Mouse (Mus musculus) heart, postnatal 25 days (tissue): ENCODE results near the gene Nmur1. TPM values are rescaled to one million over a fixed set of nuclear protein-coding genes. Genes with fewer than 3 reads are reported as not detected.
"Not testable (repeated sequence)": the region's sequence is repeated elsewhere in the genome, so short reads cannot be mapped to it uniquely, and the experiment has no call there.

ENCODE experiments used
- DNase-seq: peaks from one replicate; pipeline ENCODE4 v3.0.0; 2022; ENCODE audit warnings: low spot score
- intact Hi-C: fragments of 180-260 bp; cut with DNase I; formaldehyde crosslinking; loops from one replicate; pipeline ENCODE4 v1.15.1; 2025
- total RNA-seq, 2 experiments: library from RNA; stranded (reverse); gene quantifications; 2 replicates each; pipeline ENCODE4 v1.2.3; 2021

Gene Nmur1
- not detected for total RNA-seq

DNA sequence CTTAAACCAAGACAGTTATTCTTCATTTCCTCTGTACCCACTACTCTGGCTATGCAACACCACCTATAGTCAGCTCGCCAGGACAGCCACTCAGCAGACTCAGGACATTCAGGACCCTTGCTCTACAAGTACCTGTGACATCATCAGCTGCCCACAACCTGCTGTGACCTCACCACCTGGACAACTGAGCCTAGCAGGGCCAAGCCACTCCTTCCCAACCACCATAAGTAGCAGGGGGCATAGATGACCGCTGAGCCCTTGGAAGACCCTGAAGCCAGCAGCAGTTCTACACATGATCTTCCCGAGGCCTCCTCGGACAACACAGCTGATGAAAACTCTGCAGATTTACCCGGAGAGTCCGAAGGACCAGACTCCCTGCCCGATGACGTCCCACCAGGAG is at the start of gene Nmur1, which contains the start of gene Tex44:
Nmur1 (minus strand) TSS at position 101 of the 400 bp plus-strand sequence.
Tex44 (plus strand) TSS at position 202 of the 400 bp plus-strand sequence.
- DNase-seq: no peak
- intact Hi-C loops: no loop called here

DNA sequence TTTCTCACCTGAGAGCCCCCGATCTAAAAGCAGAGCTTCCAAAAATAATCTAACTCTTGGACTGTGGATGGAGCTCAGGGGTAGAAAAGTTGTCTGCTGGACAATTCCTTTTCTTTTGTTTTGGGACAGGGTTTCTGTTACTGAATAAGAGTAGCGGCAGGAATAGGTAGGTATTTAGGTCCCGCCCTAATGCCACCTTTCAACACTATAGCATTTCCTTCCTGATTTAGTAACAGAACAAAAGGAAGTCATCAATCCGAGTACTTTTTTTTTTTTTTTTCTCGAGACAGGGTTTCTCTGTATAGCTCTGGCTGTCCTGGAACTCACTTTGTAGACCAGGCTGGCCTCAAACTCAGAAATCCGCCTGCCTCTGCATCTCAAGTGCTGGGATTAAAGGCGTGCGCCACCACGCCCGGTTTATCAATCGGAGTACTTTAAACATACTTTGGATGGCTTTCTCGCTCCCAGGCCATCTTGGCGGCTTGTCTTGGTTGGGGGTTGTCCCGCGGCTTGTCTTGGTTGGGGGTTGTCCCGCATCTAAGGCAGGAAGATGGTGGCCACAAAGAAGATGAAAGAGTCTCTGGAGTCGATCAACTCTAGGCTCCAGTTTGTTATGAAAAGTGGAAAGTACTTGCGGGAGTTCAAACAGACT is 47.2 kb upstream of the Nmur1 start:
- intact Hi-C loops: loop anchor here (5.0 kb wide), 1 partner anchor 54 kb away; the partner anchor contains the start of gene Ptma
- DNase-seq: no peak

DNA sequence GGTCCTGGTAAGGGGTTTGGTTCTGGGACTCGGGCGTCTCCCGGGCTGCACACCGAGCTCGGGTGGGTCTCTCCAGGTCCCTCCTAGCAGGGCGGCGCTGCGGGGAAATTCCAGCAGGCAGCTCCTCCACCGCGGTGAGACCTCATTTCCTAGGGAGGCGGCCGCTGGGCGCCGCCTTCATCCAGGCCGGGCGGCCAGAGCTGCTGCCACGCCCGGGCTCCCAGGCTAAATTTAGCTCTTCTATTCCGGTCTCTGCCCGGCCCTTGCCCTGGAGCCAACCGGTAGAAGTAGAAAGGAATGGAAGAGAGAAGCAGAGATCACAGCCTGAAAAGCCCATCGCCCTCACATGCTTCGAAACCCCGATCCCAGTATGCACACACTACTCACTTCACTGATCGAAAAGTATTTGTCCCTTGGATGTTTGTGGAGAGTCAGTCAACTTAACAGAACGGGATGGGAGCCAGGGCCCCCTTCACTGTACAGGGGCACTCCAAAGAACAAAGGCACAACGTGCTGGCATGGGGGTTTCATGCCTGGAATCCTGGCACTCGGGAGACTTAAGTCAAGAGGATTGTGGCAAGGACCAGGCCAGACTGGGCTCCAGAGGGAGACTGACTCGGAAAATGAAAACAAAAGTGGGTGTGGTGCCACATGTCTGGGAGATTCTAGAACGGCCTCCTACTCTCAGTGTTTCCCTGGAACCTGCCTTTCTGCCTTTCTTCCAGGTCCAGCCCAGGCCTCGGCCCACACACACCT is 46.3 kb upstream of the Nmur1 start:
- DNase-seq: peak; percentile 83
- intact Hi-C loops: loop anchor here (1.0 to 5.0 kb wide), 3 partner anchors 15 to 55 kb away; partner anchors contain the start of gene Ptma

DNA sequence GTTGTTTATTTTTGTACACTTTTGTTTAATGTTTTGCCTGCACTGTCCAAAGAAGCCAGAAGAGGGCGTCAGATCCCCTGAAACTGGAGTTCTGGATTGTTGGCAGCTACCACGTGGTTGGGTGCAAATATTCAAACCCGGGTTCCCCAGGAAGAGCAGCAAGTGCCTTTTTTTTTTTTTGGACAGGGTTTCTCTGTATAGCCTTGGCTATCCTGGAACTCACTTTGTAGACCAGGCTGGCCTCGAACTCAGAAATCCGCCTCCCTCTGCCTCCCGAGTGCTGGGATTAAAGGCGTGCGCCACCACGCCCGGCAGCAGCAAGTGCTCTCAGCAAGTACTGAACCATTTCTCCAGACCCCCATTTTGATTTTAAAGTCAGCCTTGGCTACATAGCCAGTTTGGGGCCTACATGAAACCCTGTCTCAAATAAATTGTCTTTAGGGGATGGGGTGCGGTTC is 45.5 kb upstream of the Nmur1 start:
- intact Hi-C loops: loop anchor here (1.0 to 5.0 kb wide), 2 partner anchors 29 to 56 kb away; partner anchors contain the start of gene Ptma
- DNase-seq: not testable (repeated sequence)

DNA sequence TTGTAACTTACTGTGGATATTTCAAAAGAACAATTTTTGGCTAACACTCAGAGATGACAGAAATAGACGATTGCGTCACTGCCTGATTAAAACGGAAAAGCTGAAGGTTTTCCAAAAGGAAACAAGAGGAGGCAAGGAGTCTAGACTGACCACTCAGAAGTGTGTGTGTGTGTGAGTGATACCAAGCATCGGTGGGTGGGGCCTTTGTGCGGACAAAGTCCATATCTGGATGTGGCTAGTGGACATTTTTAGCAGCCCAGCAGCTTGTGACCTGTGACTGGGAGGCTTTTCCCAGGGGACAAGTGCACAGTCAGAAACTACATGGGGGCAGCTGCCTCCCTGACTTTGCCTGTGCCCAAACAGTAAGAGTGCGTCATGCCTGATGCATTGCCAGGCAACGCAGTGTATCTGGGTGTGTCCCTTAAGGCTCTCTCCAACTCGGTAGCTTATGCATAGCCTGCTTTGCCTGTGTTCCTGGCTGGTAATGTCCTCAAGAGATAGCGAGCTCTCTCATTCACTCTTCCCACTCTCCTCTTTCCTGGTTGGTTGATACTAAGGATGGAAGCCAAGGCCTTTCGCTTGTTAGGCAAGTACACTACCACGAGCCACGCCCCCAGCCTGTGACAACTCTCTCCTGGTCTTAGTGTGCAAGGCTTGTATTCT is 44.6 kb upstream of the Nmur1 start:
- intact Hi-C loops: loop anchor here (1.0 to 5.0 kb wide), 2 partner anchors 30 to 57 kb away; partner anchors contain the start of gene Ptma
- DNase-seq: peak; percentile 89

DNA sequence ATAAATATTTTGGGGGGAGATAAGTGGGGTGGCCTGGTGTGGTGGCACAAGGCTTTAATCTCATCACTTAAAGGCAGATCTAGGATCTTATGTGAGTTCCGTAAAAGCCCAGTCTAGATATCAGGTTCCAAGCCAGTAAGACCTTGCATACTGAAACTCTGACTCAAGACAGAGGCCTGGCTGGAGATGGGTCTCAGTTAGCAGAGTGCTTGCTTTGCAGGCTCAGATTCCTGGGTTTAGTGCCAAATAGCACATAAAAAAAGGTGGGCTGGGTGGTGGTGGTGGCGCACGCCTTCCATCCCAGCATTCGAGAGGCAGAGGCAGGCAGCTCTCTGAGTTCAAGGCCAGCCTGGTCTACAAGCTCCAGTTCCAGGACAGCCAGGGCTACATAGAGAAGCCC is 43.8 kb upstream of the Nmur1 start:
- intact Hi-C loops: loop anchor here (5.0 kb wide), 1 partner anchor 57 kb away; the partner anchor contains the start of gene Ptma
- no peak for DNase-seq

DNA sequence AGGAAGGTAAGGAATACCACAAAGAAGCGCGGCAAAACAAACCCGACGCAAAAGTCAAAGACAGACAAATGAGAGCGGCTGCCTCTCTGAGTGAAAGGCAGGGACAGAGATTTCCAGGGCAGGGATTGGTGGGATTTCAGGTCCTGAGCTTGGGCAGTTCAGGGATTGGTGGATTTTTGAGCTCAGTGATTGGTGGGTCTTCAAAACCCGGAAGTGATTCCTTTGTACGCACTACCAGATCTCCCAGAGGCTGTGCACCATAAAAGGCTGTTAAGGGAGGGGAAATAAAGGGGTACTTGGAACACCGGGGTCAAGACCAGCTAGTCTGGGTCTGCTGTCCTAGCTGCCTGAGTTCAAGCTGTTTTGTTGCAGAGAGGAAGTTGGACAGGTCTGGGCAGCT is 41.4 kb upstream of the Nmur1 start:
- no peak for DNase-seq
- intact Hi-C loops: loop anchor here (1.0 kb wide), 1 partner anchor 27 kb away; no protein-coding TSS in a partner anchor

DNA sequence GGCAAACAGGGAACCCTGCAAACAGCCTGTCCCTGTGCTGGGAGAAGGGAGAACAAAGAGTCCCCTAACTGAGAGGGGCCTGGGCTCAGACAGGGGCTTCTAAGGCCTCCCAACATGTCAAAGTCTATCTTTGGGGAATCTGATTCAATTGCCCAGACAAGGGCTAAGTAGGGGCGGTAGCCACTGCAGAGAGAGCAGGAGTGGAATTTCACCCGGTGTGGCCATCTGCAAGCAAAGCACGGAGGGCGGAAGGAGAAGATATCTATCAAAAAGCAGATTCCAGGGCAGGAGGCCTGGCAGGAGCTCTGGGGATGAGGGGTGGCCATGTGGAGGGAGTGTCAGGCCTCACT is 38.8 kb upstream of the Nmur1 start:
- no peak for DNase-seq
- intact Hi-C loops: no loop called here

DNA sequence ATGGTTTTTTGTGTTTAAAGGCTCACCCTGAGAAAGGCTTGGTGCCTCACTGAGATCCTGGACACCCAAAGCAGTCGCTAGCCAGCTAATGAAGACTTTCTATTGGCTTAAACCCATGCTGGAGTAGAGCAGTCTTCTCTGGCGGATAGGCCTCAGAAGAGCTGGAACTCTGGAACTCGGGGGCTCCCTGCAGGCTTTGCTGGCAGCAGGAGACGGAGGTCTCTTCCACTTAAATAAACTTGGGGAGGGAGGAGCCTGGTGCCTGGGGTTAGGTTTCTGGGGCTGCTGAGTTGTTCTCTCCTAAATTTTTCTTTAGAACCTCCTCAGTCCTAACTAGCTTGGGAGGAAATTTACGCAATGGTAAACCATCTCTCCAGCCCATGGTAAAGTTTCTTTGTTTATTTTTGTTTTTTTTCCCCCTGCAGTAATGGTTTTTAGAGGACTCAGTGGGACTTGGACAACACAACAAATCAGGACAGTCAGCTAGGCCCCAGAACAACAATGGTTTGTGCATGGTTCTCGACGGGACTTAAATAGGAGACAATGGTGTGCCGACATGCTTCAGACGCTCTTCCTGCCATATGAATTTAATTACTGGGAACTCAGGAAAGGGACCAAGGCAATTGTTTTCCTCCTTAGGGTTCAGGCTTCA is 38.3 kb upstream of the Nmur1 start:
- DNase-seq: no peak
- intact Hi-C loops: no loop called here

DNA sequence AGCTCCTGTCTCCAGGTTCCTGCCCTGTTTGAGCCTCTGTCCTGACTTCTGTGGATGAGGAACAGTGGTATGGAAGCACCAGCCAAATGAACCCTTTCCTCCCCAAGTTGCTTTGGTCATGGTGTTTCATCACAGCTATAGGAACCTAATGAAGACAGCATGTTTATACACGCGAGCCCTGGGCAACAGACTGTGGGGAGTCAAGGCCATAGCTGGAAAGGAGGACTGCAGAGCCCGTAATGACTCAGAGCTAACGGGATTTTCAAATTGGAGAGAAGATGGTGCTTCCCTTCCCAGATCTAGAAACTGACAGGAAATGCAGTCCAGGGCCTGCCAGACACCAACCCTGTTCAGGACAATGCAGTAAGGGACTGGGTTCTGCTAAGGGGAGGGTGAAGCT is 33.3 kb upstream of the Nmur1 start:
- DNase-seq: no peak
- intact Hi-C loops: no loop called here

DNA sequence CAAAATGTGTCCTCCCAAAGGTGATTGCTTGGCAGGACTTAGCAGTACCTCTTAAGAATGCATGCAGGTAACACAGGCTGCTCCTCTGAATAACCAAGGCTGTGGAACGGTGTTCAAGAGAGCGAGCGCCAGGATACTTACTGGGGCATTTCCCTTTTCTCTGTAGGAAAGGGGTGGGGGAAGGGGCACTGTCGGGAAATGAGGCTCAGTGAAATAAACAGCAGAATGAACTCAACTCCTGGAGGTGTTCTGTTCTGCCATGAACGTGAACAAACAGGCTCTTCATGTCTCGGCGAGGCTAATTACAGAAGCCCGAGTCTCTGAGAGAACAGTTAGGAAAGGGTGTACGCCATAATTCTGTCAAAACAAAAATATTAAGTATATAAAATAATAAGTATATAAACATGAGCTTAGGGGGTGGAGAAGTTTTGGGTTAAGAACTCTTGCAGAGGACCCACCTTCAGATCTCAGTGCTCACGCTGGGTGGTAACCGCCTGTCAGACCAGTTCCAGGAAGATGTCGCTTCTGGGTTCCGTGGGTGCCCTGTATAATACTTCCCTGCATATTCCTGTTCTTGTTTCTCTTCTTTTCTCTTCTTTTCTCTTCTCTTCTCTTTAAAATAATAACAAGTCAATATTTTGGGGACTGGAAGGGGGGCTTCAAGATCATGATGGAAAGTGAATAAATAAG is 31.0 kb upstream of the Nmur1 start:
- intact Hi-C loops: no loop called here
- DNase-seq: no peak

DNA sequence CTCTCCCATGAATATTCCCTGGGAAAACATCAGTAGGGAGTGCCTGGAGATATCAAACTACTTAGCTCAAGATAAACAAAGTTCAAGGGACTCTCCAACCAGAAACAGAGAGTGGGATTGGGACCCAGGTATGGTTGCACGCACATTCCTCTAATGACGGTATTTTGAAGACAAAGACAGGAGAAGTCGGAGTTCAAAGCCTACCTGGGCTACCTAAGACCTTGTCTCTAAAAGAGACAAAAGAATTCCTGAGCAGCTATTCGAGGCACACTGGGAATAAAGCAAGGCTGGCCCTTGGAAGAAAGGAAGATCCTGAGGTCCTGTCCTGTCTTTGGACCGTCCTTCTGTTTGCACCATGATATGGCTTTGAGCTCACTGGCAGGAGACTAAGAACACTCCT is 26.7 kb upstream of the Nmur1 start:
- intact Hi-C loops: no loop called here
- DNase-seq: no peak

DNA sequence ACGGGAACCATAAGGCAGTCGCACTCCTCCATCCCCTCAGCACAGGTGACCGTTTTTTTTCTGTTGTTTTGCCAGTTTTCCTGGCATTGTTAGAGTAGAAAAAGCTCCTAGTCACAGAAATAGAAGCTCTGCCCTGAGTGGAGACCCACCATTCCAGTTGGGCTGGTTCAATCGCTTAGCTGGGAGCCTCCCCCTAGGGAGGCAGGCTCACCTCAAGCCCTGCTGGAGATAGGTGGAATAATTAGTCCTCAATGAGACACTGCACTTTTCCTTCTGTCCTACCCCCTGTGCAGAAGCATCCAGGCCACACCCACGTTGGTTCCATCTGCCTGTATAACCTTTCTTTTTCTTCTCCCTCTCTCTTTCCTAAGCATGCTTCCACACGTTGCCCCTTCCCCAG is 23.9 kb upstream of the Nmur1 start:
- DNase-seq: no peak
- intact Hi-C loops: no loop called here

DNA sequence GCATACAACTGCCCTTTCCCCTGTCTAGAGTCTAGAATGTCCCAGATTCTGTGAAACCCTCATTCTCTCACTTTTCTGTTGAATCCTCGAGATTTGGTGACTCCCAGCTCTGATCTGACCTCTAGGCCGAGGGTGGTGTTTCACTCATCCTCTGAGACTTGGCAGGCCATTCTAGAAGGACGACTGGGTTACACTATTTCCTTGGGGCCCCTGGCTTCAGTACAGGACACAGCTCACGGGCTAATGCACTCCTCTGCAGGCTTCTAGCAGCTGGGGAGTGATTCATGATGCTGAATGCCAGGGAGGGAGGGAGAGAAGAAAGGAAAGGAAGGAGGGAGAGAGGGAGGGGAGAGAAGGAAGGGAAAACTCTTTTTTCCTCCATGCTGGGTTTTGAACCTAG is 22.2 kb upstream of the Nmur1 start:
- intact Hi-C loops: no loop called here
- no peak for DNase-seq

DNA sequence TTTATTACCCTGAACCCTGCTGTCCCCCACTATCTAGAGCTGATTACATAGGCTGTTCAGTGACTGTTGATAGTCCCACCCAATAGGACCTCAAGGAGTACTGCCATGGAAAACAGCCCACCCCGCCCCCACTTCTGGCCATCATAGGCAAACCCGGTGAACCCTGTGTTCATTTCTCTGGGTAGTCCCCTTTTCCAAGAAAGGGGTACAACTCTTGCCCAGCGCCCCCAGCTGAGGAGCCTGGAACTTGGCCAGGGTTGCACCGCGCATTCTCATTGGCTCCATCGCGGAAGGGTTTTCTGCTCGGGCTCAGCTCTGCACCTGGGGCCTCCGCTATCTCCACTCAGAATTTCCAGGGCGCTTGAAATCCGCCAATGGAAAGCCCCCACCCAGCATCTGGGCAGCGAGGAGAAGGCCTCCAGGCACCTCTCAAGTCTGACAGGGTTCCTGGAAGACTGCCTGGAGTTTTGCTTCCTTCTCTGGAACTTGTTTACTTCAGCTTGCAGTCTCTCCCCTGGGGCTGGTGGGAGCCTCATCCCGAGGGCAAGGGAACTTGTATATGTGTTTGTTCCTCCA is 21.7 kb upstream of the Nmur1 start:
- DNase-seq: no peak
- intact Hi-C loops: no loop called here

DNA sequence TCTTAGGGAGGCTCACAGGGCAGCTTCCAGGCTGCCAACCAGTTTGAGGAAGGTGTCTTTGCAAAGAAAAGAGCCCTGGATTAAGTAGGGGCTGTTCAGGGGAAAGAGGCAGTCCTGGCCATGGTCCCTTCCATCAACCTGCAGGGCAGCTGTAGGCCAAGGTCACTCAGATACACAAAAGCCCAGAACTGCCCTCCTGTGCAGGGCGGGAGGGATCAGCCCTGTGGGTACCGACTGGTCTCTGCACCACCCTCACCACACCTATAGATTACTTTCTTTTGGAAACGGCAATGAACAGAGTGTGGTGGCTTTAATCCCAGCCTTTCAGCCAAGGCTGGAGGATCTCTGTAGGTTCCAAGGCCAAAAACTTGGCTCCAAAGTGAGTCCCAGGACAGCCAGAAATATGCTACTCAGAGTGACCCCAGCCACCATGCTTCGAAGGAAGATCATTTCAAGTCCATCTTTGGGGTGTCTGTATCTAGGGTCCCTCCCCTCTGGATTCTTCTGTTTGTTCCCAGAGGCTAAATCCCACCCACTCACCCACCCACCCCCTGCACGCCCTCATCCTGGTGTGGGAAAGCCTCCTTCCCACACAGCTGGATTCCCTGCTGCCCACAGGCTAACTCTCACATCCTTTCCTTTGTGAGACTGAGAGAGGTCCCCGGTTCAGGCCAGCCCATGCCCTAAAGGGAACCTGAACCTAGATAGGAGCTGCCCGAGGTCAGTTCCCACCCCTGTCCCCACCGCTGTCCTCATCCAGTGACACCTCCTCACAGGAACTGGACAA is 17.6 kb upstream of the Nmur1 start:
- DNase-seq: no peak
- intact Hi-C loops: no loop called here

DNA sequence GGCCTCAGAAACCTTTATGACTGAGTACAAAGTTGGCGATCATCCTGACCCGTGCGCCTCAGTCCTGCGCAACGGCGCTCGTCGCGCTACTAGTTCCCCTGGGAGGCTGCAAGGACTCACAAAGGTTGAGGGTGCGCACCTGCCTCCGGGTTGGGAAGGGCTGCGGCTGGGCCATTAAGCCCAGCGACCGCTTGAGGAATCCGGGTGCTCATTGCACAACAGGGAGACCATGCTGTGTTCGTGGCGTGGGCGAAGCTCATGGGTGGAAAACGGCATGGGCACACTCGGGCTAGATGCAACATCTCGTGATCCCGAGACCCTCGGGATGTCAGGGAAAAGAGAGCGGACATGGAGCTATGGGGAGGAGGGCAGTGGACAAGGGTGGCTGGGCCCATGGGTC is 16.8 kb upstream of the Nmur1 start:
- intact Hi-C loops: loop anchor here (1.0 kb wide), 1 partner anchor 29 kb away; no protein-coding TSS in a partner anchor
- no peak for DNase-seq
